Mouse (Mus musculus) ZHBTc4 (cell line): ENCODE results near the gene Slpi.

Source experiments
- DNase-seq: peaks from one replicate; pipeline ENCODE4 v3.0.0-alpha.2; 2011; ENCODE audit warnings: low read depth, low spot score

Slpi gene

DNA sequence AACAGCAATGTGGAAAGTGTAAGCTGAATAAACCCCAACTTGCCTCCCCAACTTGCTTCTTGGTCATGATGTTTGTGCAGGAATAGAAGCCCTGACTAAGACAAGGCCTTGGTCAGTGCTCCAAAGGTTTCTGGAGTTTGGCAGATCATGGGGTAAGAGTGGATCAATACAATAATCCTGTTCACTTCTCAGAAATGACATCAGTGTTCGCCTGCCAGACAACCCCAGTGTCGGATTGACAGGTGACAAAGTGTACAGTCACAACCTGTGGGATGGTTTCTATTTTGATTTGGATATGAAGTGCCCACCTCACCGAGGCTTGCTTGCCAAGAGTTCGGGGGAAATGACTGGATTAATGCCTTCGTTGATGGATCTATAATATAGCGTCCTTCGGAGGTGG lies 32.4 kb upstream of the Slpi start:
- DNase-seq: no peak

DNA sequence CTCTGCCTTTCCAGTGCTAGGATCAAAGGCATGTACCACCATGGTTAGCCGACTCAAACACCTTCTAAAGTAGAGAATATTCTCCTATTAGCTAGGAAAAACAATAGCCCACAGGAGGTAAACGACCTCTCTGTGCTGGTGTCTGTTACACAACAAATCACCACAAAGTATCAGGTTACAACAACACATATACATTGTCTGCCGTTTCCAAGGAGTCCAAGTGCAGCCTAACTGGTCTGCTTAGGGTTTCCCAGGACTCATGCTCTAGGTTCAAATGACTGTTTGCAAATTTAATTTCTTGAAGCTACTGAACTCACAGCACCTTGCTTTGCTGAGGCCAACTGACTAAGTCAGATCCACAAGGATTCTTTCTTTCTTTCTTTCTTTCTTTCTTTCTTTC lies 30.6 kb upstream of the Slpi start:
- DNase-seq: peak; percentile 39

DNA sequence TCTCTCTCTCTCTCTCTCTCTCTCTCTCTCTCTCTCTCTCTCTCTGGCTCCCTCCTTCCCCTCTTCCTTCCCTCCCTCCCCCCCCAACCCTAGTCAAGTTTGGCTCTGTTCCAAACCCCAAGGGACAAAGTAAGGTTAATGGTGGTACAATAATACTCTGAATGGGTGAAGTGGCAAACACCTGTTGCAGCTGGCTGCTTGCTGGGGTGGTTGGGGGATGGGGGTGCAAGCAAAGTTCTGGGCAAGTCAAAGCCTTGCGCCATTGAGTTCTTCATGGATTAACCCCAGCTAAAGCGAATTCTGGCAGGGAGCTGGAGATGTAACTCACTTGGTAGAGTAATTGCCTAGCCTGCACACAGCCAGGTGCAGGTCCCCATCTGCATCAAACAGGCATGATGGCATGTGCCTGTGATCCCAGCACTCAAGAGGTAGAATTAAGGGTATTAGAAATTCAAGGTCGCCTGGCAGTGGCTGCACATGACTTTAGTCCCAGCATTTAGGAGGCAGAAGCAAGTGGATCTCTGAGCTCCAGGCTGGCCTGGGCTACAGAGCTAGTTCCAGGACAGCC lies 29.5 kb upstream of the Slpi start:
- DNase-seq: peak; percentile 61

DNA sequence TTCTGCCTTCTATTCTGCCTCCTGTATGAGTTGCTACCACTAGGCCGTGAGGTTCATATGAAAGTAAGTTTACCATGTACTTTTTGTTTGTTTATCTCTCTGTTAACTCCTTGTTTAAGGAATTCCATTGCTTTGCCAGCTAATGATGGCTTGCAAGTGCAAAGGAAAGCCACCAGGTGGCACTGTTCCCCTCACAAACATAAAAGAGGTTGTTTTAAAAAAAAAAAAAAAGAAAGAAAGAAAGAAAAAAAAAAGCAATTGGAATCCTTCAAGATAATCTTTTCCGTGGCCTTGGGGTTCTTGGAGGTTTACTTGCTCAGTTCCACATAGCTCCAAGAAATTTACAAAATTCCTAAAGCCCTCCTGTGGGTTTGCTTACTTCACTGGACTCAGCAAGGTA lies 28.3 kb upstream of the Slpi start:
- peak; percentile 70 for DNase-seq

DNA sequence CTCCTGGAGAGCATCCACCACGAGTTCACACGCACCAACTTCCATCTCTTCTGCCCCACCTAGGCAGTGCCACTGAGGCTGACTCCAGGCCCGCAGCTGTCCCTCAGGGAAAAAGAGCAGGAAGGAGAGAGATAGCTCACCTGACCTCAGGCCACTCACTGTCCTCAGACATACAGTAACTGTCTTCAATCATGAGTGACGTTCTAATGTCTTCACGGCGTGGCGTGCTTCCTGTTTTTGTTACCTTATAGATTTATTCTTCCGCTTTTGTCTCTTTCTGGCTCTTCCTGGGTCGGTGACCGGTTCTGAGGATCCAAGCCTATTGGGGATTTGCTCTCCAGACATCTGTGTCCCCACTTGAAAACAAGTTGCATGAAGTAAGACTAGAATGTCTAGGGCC lies 25.7 kb upstream of the Slpi start:
- DNase-seq: no peak

DNA sequence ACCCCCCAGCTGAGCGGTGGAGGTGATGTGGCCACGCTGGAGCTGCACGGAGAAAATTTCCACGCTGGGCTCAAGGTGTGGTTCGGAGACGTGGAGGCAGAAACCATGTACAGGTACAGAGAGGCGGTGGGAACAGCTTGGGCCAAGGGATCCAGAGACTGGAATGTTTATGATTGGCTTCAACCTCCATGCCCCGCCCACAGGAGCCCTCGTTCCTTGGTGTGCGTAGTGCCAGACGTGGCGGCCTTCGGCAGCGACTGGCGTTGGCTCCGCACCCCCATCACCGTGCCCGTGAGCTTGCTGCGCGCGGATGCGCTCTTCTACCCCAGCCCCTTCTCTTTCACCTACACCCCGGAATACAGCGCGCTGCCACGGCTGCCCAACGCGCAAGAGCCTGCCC lies 25.3 kb upstream of the Slpi start:
- DNase-seq: peak; percentile 77

DNA sequence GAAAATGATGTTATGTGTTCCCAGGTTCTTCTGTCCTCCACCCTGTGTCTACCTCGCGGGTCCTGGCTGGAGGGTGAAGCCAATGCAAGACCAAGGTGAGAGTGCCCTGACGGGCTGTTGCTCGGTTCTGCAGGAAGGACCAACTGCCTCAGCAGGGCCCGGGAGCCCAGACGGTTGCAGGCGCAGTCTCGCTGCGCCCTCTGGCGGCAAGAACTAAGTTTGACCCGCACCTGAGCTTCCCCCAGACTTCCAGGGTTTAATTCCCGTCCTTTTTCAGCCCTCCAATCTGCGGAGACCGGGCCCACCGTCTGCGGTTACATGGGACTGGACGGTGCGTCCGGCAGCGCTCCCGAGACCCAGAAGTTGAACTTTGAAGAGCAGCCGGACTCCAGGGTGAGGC lies 18.8 kb upstream of the Slpi start:
- DNase-seq: peak; percentile 88

DNA sequence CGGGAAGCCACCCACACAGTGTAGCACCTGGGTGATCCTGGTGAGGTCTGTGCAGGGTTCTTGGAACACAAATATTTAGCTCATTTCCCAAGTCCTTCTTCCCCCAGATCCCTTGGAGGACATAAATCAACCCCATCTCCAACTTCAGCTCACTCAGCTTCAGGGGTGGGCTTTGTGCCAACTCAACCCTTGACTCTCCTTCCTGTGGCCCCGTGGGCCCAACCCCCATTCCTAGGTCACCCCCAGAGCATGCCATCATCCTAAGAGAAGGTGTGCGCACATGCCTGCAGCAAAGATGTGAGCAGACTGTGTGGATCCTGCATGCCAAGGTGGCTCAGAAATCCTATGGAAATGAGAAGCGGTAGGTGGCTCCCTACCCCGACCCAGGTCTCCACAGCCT lies 16.6 kb upstream of the Slpi start:
- no peak for DNase-seq

DNA sequence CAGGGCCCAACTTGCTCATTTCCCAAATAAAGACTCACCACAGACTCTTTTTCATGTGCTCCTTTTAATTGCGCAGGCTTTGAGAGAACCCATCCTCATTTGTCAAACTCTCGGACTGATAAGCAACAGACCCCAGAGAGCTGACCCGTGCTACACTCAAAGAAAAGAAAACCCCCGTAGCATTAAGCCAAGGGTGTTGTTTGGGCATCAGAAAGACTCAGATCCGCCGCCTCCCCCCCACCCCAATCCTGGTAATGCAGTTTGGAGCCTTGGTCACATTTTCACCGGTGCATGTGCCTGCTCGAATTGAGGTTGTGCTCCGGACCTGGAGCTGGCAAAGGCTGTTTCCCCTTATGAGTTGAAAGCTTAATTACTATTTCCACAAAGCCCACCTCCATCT lies 16.2 kb upstream of the Slpi start, which contains the start of gene Matn4:
Matn4 (minus strand) TSS at position 101 of the 400 bp plus-strand sequence.
- DNase-seq: no peak

DNA sequence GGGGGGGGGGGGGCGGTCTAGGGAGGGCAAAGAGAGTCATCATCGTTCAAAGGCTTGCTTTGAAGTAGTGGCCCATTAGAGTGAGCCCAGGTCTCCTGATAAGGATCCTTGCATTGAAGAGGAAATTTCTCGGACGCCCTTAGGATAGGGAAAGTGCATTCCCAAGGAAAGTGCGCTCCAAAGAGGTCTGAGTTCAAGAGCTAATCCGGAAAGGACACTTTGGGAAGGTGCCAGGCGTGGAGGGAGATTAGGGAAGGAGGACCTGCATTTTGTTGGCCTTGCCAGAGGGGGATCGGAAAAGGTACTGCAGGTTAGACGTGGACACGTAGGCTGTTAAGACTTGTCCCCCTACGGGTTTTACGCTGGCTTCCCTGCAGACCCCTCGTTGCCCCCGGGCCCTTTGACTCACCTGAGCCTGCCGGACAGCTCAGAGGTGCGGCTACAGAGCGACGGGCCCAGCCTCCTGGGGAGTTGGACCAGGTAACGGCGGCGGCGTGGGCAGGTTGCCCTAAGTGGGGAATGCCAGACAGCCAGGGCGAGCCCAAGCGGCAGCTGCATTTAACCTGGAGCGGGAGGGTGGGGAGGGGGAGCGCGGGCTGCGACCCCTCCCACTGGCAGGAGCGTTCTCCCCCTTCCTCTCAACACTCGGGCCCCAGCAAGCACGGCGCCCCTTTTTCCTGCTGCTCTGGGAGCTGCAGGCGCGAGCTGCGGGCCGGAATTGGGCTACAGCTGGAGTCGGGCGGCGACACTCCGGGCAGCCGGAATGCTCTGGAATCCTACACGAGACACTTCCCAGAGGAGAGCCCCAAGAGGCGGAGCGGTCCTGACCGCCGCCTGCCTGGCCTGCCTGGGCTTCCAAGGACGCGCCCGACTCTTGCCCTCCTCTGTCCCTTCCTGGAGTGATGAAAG lies 15.4 kb upstream of the Slpi start:
- DNase-seq: peak; percentile 63

DNA sequence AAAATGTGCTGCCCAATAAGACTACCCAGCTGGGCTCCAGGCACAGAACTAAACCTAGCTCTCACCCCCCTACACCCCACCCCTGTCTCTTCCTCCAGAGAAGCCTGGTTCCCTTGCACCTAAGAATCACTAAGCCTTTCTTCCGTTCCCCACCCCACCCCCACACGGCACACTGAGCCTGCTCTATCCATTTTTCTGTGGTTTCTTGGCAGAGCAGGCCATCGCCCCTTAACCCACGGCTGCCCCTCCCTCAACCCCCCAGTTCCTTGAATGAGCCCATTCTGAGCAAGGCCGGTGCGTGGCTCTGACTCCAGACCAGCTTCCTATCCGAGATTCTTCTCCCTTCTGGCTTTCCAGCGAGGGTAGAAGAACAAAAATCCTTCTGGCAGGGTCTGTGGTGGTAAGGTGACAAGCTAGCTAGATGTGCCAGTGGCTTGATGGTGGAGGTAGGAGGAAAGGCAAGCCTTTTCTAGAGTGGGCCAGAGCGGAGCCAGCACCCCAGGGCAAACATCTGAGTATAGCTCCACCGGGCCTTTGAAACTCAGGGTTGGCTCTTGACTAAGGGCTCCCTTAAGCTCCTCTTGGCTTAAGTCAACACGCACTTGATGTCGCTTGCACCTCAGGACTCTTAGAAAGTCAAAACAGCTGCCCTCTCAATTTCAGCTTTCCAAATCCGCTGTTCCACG lies 14.6 kb upstream of the Slpi start:
- DNase-seq: no peak

DNA sequence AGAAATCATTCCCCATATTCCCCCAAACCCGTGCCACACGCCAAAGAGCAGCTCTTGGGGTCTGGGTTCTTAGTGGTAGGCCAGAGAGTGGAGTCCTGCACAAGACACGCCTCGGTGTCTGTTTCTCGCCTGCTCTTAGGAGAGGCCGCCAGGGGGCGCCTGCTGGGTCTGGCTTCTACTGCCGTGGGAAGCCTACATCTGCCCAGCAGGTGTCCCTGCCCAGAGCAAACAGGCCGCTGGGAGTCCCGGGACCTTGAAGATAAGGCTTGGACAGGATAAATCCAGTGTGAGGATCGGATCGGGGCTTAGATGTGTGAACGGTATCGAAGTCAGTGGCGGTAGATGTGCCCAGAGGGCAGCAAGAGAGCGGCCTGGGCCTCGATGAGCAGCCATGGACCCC lies 14.0 kb upstream of the Slpi start, which contains the start of gene Rbpjl:
Rbpjl (plus strand) TSS at position 236 of the 400 bp plus-strand sequence.
- DNase-seq: peak; percentile 90

DNA sequence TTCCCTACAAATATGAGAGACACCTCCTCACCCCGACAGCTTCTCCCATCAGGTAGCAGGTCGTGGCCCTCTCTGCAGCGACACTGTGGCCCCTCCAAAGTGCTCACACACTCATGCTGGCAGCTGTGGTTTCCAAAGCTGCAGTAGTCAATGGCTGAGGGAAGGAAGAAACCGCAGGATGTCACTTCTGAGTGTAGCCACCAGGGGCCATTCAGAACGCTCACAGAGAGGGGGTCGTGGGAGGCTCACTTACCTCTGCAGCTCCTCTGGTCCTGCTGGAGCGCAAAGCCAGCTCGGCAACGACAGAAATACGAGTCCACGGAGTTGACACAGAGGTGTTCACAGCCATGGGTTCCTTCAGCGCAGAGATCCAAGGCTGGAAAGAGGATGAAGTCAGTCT lies 8.0 kb upstream of the Slpi start:
- DNase-seq: peak; percentile 73

DNA sequence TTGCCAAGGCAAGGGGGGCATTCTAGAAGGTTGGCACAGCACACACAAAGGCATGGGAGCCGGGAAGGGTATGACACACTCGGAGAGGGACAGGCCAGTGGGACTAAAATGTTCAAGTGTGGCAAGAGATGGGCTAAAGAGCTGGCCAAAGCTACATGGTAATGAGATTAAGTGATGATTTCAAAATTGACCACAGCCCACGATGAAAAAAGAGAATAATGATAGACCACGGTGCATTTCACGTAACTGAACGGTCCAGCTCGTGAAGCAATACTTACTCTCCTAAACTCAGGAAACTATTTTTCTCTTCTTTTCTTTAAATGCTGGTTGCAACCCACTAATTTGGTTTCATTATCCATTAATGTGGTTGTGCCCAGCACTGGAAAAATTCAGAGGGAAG lies 7.2 kb upstream of the Slpi start:
- no peak for DNase-seq

DNA sequence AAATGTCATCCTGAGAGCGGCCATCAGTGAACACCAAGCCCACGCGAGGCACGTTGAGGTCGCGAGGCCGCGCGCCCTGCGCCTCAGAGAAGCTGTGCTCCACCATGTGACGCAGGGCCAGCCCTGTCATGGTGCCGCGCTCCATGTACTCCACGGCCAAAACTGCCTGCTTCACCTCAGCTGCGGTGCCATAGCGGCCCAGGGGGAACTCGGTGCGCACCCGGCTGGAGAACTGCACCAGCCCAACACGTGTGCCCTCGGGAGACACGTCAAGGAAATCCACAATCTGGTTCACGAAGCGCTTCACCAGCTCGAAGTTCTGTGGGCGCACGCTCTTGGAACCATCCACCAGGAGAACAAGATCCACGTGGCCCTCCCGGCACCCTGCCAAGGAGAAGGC lies 4.2 kb upstream of the Slpi start:
- peak; percentile 60 for DNase-seq

DNA sequence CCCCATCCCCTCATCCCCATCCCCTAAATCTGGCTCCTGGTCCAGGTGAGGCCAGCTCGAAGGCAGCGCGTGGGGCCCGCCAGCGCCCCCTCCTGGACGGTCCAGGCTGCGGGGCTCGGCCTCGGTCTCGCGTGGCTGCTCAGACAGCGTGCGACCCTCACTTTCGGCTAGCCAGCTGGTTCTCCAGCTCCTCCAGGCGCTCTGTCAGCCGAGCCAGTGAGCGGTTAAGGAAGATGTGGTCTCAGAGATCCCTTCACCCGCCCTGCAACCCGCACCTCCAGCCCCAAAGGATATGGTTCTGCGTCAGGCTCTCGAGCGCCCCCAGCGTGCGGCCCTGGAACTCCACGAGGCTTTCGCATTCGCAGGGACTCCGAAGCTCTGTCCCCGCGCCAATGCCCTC lies 604 bp upstream of the Slpi start:
- peak; percentile 92 for DNase-seq

DNA sequence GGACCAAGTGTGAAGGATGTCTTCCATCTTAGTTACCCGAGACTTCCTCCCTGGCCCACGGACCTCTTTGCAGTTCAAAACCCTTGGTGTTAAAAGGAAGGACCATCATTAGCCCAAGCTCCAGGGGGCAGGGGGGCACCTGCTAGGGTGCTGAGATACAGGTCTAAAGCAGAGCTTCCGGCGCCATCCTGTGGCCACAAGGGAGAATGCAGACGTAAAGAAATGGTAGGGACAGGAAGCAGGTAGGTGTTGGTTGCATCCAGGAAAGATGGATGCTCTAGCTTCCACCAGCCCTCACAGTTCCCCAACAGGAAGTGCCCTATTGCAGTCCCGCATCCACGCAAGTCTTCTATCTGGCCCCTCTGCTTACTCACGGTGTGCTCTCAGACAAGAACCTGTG lies 1.9 kb downstream of the Slpi start:
- DNase-seq: peak; percentile 74

DNA sequence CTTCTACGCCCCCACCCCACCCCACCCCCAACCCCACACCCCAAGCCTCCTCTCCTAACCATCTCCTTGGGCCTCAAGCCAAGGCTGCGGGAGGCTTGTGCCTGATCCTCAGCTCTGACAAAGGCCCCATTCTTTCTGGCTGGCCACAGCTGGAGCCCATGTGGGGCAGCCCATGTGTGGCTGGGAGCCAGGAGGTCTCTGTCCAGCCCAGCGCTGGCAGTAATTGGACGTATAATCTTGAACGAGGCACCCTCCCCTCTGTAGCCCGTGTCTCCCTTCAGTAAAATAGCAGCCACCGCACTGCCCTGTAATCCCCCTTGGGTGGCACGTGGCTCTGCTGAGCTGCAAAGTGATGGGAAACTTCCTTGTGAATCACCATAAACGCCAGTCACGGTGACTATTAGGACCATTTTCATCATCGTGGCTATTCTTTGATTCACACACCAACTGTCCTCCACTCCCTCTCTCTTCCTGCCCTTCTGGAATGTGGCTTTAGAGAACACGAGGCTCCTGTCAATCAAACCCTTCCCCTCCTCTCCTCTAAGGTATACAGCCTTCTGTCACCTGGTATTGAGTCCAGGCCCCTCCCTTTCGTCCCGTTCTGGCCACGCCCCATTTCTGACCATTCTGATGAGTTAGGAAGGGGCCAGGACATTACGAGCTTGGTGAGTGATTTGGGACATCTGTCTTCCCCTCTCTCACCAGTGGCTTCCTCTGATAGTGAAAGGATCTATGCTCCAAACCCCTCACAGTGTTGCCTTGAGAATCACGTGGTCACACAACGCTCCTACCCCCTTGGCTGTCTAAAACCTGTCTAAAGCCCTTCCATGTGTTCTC lies 2.8 kb downstream of the Slpi start:
- peak; percentile 32 for DNase-seq

DNA sequence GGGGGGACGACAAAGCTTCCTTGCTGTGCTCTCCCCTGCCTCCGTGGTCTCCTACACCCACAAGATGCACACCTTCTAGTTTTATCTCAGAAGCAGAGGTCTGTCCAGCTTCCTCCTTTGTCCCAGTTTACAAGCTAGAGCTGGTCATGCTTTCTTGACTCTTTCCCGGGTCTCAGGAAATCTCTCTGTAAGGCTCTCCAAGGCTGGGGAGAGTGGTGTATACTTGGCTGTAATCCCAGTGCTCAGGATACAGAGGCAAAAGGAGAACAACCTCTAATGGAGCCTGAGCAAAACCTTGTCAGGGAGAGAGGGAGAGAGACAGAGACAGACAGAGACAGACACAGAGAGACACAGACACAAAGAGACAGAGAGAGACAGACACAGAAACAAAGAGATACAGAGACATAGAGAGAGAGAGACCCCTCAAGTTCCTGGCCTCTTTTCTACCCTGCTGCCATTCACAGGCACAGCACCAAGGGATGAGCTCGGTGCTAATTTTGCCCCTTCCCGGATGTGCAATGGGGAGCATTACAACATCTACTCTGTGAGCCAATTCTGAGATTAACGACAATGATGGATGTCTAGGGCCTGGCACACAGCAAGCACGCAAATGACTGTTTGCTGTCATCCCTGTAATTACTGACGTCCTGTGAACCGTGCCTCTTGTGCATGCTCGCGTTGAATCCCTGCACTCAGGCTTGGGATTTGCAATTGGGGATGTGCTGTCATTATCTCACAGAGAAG lies 5.1 kb downstream of the Slpi start:
- DNase-seq: no peak

DNA sequence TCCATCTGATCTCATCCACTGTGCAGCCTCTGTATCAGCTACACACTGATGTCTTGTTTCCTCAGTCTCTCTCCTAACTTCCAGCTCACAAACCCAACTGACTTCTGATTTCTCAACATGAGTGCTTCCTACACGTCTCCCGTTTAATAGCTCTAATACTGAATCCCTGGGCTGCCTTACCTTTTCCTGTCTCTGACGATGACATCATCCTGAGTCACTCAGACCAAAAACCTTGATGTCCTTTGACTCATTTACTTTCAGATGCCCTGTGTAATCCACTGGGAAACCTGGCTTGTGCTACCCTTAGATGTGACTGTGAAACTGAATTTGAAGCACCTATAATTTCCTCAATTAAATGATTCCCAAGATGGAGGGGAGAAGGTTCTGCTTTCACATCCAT lies 5.9 kb downstream of the Slpi start:
- no peak for DNase-seq

DNA sequence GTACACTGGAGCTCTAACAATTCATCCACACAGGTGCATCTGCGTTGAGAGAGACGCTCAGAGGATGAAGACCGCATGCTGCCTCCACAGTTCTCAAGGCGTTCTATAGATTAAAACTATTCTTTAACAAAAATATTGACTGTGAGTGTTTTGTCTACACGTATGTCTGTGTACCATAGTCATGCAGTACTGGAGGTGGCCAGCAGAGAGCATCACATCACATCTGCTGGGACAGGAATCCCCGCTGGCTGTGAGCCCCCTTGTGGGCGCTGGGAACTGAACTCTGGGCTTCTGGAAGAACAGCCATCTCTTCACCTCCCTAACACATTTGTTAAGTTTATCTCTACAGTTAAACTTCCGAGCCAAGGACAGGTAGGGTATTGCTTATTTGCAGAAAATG lies 7.2 kb downstream of the Slpi start:
- DNase-seq: peak; percentile 92
